Mouse (Mus musculus) E14TG2a.4 (cell line): Measurements from ENCODE around the gene Inka2.

Source experiments
- H3K27me3 ChIP-seq: 2 replicates; pipeline ENCODE4 v1.6.1; 2014; ENCODE audit warnings: low read length, control low read depth; ENCODE audit not compliant: insufficient read depth
- H3K36me3 ChIP-seq: 2 replicates; pipeline ENCODE4 v1.6.1; 2014; ENCODE audit warnings: low read length, control low read depth; ENCODE audit not compliant: insufficient read depth
- H3K4me1 ChIP-seq: replicated peaks from 2 replicates; pipeline ENCODE4 v1.6.1; 2014; ENCODE audit warnings: low read depth, low read length, control low read depth
- H3K4me3 ChIP-seq: replicated peaks from 2 replicates; pipeline ENCODE4 v1.5.1; 2014; ENCODE audit warnings: mild to moderate bottlenecking, low read length
- H3K9me3 ChIP-seq: 2 replicates; pipeline ENCODE4 v1.6.1; 2014; ENCODE audit warnings: low read length, control low read depth
- CTCF ChIP-seq: conservative IDR thresholded peaks from 2 replicates; pipeline ENCODE4 v1.5.1; 2014; ENCODE audit warnings: low read length
- NANOG ChIP-seq: IDR thresholded peaks from 2 replicates; pipeline ENCODE4 v1.6.1; 2014; ENCODE audit warnings: borderline replicate concordance, low read length, mixed read lengths
- POU5F1 ChIP-seq: IDR thresholded peaks from 2 replicates; pipeline ENCODE4 v1.6.1; 2014; ENCODE audit warnings: low read length, borderline replicate concordance

The Inka2 gene

GRCm38 (mm10) chr3:105704031-105705008, at the start of gene Inka2:
Inka2 (plus strand) TSS chr3:105704599.
- Histone ChIP-seq H3K4me1 (peaks cover 21% of the 10 kb centered on the region), H3K9me3 (no peaks in the 10 kb centered on the region), H3K36me3 (0 out of 2 replicates have a peak, but pooled peaks cover 3% of the 10 kb centered on the region), H3K27me3 (peaks cover 74% of the 10 kb centered on the region), H3K4me3 (peak within 1 kb of the TSS; percentile 86)
- TF ChIP-seq CTCF (no peak), NANOG (no peak)

- Histone ChIP-seq H3K4me3 (no peak overlapping the region), H3K27me3 (0 out of 2 replicates have a peak, but pooled peaks cover 3% of the 10 kb centered on the region), H3K4me1 (no peaks in the 10 kb centered on the region), H3K9me3 (peaks cover 7% of the 10 kb centered on the region; the same call in 1 of the 2 replicates), H3K36me3 (no peaks in the 10 kb centered on the region)
- TF ChIP-seq NANOG, result no peak
- no peak for TF ChIP-seq CTCF
- no peak for TF ChIP-seq POU5F1
Measured at GRCm38 (mm10) chr3:105655031-105655585, 49.3 kb upstream of the Inka2 start.

GRCm38 (mm10) chr3:105660530-105660929, 43.9 kb upstream of the Inka2 start:
- H3K4me3 ChIP-seq, result no peak overlapping the region
- TF ChIP-seq NANOG, result no peak
- TF ChIP-seq POU5F1, result no peak
- no peak for TF ChIP-seq CTCF

GRCm38 (mm10) chr3:105663043-105663442, 41.4 kb upstream of the Inka2 start:
- TF ChIP-seq CTCF (no peak), POU5F1 (no peak), NANOG (no peak)
- peaks cover 7% of the 10 kb centered on the region; the same call in 1 of the 2 replicates for H3K9me3 ChIP-seq
- H3K36me3 ChIP-seq, result no peaks in the 10 kb centered on the region
- 0 out of 2 replicates have a peak, but pooled peaks cover 3% of the 10 kb centered on the region for H3K27me3 ChIP-seq
- no peak overlapping the region for H3K4me3 ChIP-seq
- no peaks in the 10 kb centered on the region for H3K4me1 ChIP-seq

More at GRCm38 (mm10) chr3:105660530-105660929, 43.9 kb upstream of the Inka2 start:
- H3K36me3 ChIP-seq, result no peaks in the 10 kb centered on the region
- H3K9me3 ChIP-seq, result peaks cover 7% of the 10 kb centered on the region; the same call in 1 of the 2 replicates
- H3K4me1 ChIP-seq, result no peaks in the 10 kb centered on the region
- 0 out of 2 replicates have a peak, but pooled peaks cover 3% of the 10 kb centered on the region for H3K27me3 ChIP-seq

DNA sequence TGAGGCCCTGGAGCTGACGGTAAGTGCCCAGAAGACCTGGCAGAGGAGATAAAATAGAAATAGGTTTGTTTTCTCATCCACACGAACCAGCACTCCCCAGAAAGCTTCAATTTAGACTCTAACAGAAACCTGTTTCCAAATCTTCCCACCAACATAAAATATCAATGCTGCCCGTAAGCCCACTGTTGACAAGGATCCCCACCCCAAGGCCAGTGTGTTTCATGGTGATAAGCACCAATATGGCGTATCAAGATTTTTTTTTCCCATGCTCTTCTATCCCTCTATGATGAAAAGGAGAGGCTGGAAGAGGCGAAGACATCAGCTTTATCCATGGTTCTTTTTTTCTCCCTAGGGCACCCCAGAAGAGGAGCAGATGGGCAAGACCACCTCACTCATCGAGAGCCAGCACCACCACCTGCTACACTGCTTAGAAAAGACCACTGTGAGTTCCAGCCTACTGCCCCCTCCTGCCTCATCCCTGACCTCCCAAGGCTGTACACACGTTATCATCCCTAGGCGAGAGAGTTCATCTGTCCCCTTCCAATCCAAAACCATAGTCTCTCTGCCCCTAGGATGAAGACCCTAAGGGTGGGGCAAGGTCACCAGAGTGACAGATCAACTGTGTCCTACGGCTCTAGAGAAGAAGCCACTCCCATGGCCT, 39.2 kb upstream of the Inka2 start:
- Histone ChIP-seq H3K4me1 (no peaks in the 10 kb centered on the region), H3K36me3 (no peaks in the 10 kb centered on the region), H3K4me3 (no peak overlapping the region), H3K9me3 (no peaks in the 10 kb centered on the region), H3K27me3 (0 out of 2 replicates have a peak, but pooled peaks cover 4% of the 10 kb centered on the region)
- TF ChIP-seq NANOG (no peak), CTCF (no peak), POU5F1 (no peak)

- Histone ChIP-seq H3K9me3 (no peaks in the 10 kb centered on the region), H3K36me3 (no peaks in the 10 kb centered on the region), H3K4me1 (no peaks in the 10 kb centered on the region), H3K4me3 (no peak overlapping the region), H3K27me3 (0 out of 2 replicates have a peak, but pooled peaks cover 4% of the 10 kb centered on the region)
- TF ChIP-seq POU5F1 (no peak), NANOG (no peak), CTCF (no peak)
Measured at GRCm38 (mm10) chr3:105666996-105667523, 37.3 kb upstream of the Inka2 start.

DNA sequence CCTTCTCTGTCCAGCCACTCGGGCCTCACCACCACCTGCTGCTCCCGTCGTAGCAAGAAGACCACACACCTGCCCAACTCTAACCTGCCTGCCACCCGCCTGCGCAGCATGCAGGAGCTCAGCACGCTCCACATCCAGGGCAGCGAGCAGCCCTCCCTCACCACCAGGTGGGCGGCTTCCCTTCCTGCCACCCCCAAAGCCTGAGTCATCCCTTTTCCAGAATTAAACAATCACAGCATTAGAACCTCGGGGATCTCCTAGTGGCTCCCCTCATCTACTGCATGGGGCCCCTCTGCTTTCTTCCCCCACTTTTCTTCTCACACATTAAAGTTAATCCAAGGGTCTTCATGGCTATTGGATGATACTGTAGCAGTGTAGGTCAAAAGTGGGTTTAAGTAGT, 36.2 kb upstream of the Inka2 start:
- H3K9me3 ChIP-seq, result no peaks in the 10 kb centered on the region
- TF ChIP-seq POU5F1, result no peak
- no peak for TF ChIP-seq NANOG
- TF ChIP-seq CTCF, result 0 out of 2 replicates have a peak, but pooled peaks have one; percentile 4
- no peaks in the 10 kb centered on the region for H3K36me3 ChIP-seq
- no peak overlapping the region for H3K4me3 ChIP-seq
- H3K27me3 ChIP-seq, result 0 out of 2 replicates have a peak, but pooled peaks cover 4% of the 10 kb centered on the region
- no peaks in the 10 kb centered on the region for H3K4me1 ChIP-seq

- Histone ChIP-seq H3K27me3 (0 out of 2 replicates have a peak, but pooled peaks cover 4% of the 10 kb centered on the region), H3K4me1 (no peaks in the 10 kb centered on the region), H3K4me3 (no peak overlapping the region), H3K9me3 (no peaks in the 10 kb centered on the region), H3K36me3 (no peaks in the 10 kb centered on the region)
- TF ChIP-seq CTCF (no peak), POU5F1 (no peak), NANOG (no peak)
Measured at GRCm38 (mm10) chr3:105669776-105670175, 34.6 kb upstream of the Inka2 start.
